Mouse (Mus musculus) lung, embryonic 15.5 days (tissue): Measurements from ENCODE around the gene Nmral1. TPM values are rescaled to one million over a fixed set of nuclear protein-coding genes. Genes with fewer than 3 reads are reported as not detected.

ENCODE experiments used
- ATAC-seq: fragments of 200-750 bp; cut with Nextera tagmentation; 2 replicates; pipeline ENCODE4 v1.8.0; 2017; ENCODE audit warnings: moderate number of reproducible peaks, borderline replicate concordance; ENCODE audit not compliant: low FRiP score, low TSS enrichment; ENCODE audit errors: extremely low read depth
- H3K27ac ChIP-seq: fragments of 300-500 bp; sonication (generic); 2 replicates; pipeline ENCODE4 v1.5.1; 2015; ENCODE audit warnings: moderate library complexity, mild to moderate bottlenecking, inconsistent platforms
- H3K27me3 ChIP-seq: fragments of 300-500 bp; sonication (generic); 2 replicates; pipeline ENCODE4 v1.6.1; 2015; ENCODE audit warnings: inconsistent platforms
- H3K36me3 ChIP-seq: fragments of 300-500 bp; sonication (generic); 2 replicates; pipeline ENCODE4 v1.6.1; 2015; ENCODE audit warnings: inconsistent platforms
- H3K4me1 ChIP-seq: fragments of 300-500 bp; sonication (generic); 2 replicates; pipeline ENCODE4 v1.6.1; 2015; ENCODE audit warnings: inconsistent platforms
- H3K4me2 ChIP-seq: fragments of 300-500 bp; sonication (generic); 2 replicates; pipeline ENCODE4 v1.6.1; 2015; ENCODE audit warnings: inconsistent platforms, mild to moderate bottlenecking, moderate library complexity
- H3K4me3 ChIP-seq: fragments of 300-500 bp; sonication (generic); 2 replicates; pipeline ENCODE4 v1.5.1; 2015; ENCODE audit warnings: mild to moderate bottlenecking, inconsistent platforms
- H3K9ac ChIP-seq: fragments of 300-500 bp; sonication (generic); 2 replicates; pipeline ENCODE4 v1.6.1; 2015; ENCODE audit warnings: inconsistent platforms
- H3K9me3 ChIP-seq: fragments of 300-500 bp; sonication (generic); 2 replicates; pipeline ENCODE4 v1.6.1; 2016; ENCODE audit warnings: inconsistent platforms
- WGBS: fragments of 180-500 bp; shearing (Covaris S2); methylation state at CpG from one replicate; pipeline ENCODE4 v1.1.7; 2015; 5-methylcytosine and 5-hydroxymethylcytosine counted together
- polyA plus RNA-seq: library from polyadenylated mRNA; unstranded; fragments of >200 nt; fragmentation: Nextera tagmentation; extraction: Ambion mirVana; gene quantifications from 2 replicates; pipeline ENCODE4 v1.2.1, GENCODE M21; 2015

The Nmral1 gene
- polyA plus RNA-seq, 1 experiment from 2014 or later, result 78.7 TPM

- Histone ChIP-seq H3K9me3 (no peaks in the 10 kb centered on the region), H3K36me3 (no peaks in the 10 kb centered on the region), H3K27ac (no peak overlapping the region), H3K27me3 (no peaks in the 10 kb centered on the region), H3K4me2 (no peak overlapping the region), H3K4me1 (no peaks in the 10 kb centered on the region), H3K9ac (no peak overlapping the region), H3K4me3 (no peak overlapping the region)
- ATAC-seq, result no peak
- WGBS, result 82% methylated on average over 2 of the region's 2 CpGs
Observed at GRCm38 (mm10) chr16:4736262-4736661, 17.1 kb upstream of the Nmral1 start.

GRCm38 (mm10) chr16:4730776-4731358 is 11.7 kb upstream of the Nmral1 start:
- 68% methylated on average over 3 of the region's 3 CpGs for WGBS

GRCm38 (mm10) chr16:4727963-4728362 is 8.8 kb upstream of the Nmral1 start:
- Histone ChIP-seq H3K9ac (peak overlapping the region; percentile 13; the same call in 1 of the 2 replicates), H3K27me3 (no peaks in the 10 kb centered on the region), H3K4me1 (peaks cover 14% of the 10 kb centered on the region), H3K9me3 (no peaks in the 10 kb centered on the region), H3K4me3 (peak overlapping the region; percentile 92; the same call in 1 of the 2 replicates), H3K4me2 (peak overlapping the region; percentile 65), H3K36me3 (no peaks in the 10 kb centered on the region), H3K27ac (no peak overlapping the region)
- 16% methylated on average over 1 of the region's 1 CpGs for WGBS
- no peak for ATAC-seq

More at GRCm38 (mm10) chr16:4730776-4731358, 11.7 kb upstream of the Nmral1 start:
- peaks cover 14% of the 10 kb centered on the region for H3K4me1 ChIP-seq
- no peaks in the 10 kb centered on the region for H3K36me3 ChIP-seq
- H3K27me3 ChIP-seq, result no peaks in the 10 kb centered on the region
- no peak overlapping the region for H3K9ac ChIP-seq
- H3K27ac ChIP-seq, result no peak overlapping the region
- no peak overlapping the region for H3K4me2 ChIP-seq
- ATAC-seq, result no peak
- H3K4me3 ChIP-seq, result no peak overlapping the region
- no peaks in the 10 kb centered on the region for H3K9me3 ChIP-seq

- Histone ChIP-seq H3K27me3 (no peaks in the 10 kb centered on the region), H3K4me3 (peak overlapping the region; percentile 92; the same call in 1 of the 2 replicates), H3K27ac (no peak overlapping the region), H3K4me1 (peaks cover 14% of the 10 kb centered on the region), H3K36me3 (no peaks in the 10 kb centered on the region), H3K9ac (peak overlapping the region; percentile 13; the same call in 1 of the 2 replicates), H3K9me3 (no peaks in the 10 kb centered on the region), H3K4me2 (peak overlapping the region; percentile 65)
- no peak for ATAC-seq
- 84% methylated on average over 1 of the region's 1 CpGs for WGBS
Observed at GRCm38 (mm10) chr16:4727526-4727925, 8.4 kb upstream of the Nmral1 start.

- Histone ChIP-seq H3K9me3 (no peaks in the 10 kb centered on the region), H3K4me1 (peaks cover 14% of the 10 kb centered on the region), H3K36me3 (no peaks in the 10 kb centered on the region), H3K9ac (peak overlapping the region; percentile 86), H3K27me3 (no peaks in the 10 kb centered on the region), H3K27ac (peak overlapping the region; percentile 82), H3K4me2 (peak overlapping the region; percentile 65), H3K4me3 (peak overlapping the region; percentile 92)
- ATAC-seq, result peak; percentile 67; the same call in 1 of the 2 replicates
- WGBS, result 1% methylated on average over 40 of the region's 40 CpGs
Observed at GRCm38 (mm10) chr16:4726528-4727128, 7.5 kb upstream of the Nmral1 start.

- WGBS, result 5% methylated on average over 34 of the region's 35 CpGs
- H3K4me2 ChIP-seq, result peak within 1 kb of the TSS; percentile 65
- H3K36me3 ChIP-seq, result no peaks in the 10 kb centered on the region
- H3K4me1 ChIP-seq, result peaks cover 14% of the 10 kb centered on the region
- H3K9me3 ChIP-seq, result no peaks in the 10 kb centered on the region
- peak within 1 kb of the TSS; percentile 82 for H3K27ac ChIP-seq
- no peaks in the 10 kb centered on the region for H3K27me3 ChIP-seq
- ATAC-seq, result peak; percentile 96
- H3K9ac ChIP-seq, result peak within 1 kb of the TSS; percentile 86
- peak within 1 kb of the TSS; percentile 92 for H3K4me3 ChIP-seq
Observed at GRCm38 (mm10) chr16:4725780-4726527, 6.8 kb upstream of the Nmral1 start, which contains the start of gene Hmox2. Gene Hmox2 (plus strand): TSS chr16:4726361.

GRCm38 (mm10) chr16:4725266-4725665 is 6.1 kb upstream of the Nmral1 start:
- Histone ChIP-seq H3K36me3 (no peaks in the 10 kb centered on the region), H3K9me3 (no peaks in the 10 kb centered on the region), H3K9ac (no peak overlapping the region), H3K4me1 (peaks cover 14% of the 10 kb centered on the region), H3K27ac (no peak overlapping the region), H3K4me3 (no peak overlapping the region), H3K4me2 (no peak overlapping the region), H3K27me3 (no peaks in the 10 kb centered on the region)
- no peak for ATAC-seq
- 68% methylated on average over 4 of the region's 4 CpGs for WGBS

- 46% methylated on average over 3 of the region's 3 CpGs for WGBS
- no peak overlapping the region for H3K9ac ChIP-seq
- H3K27me3 ChIP-seq, result no peaks in the 10 kb centered on the region
- no peak overlapping the region for H3K4me3 ChIP-seq
- ATAC-seq, result no peak
- no peaks in the 10 kb centered on the region for H3K36me3 ChIP-seq
- H3K27ac ChIP-seq, result peak overlapping the region; percentile 11; the same call in 1 of the 2 replicates
- peaks cover 16% of the 10 kb centered on the region for H3K4me1 ChIP-seq
- no peak overlapping the region for H3K4me2 ChIP-seq
- no peaks in the 10 kb centered on the region for H3K9me3 ChIP-seq
Observed at GRCm38 (mm10) chr16:4722915-4723209, 3.7 kb upstream of the Nmral1 start.

- H3K27me3 ChIP-seq, result no peaks in the 10 kb centered on the region
- whole genome bisulfite sequencing, result 49% methylated on average over 7 of the region's 7 CpGs
- no peak overlapping the region for H3K4me3 ChIP-seq
- H3K4me2 ChIP-seq, result no peak overlapping the region
- peak overlapping the region; percentile 11; the same call in 1 of the 2 replicates for H3K27ac ChIP-seq
- no peaks in the 10 kb centered on the region for H3K36me3 ChIP-seq
- H3K9me3 ChIP-seq, result no peaks in the 10 kb centered on the region
- no peak overlapping the region for H3K9ac ChIP-seq
- ATAC-seq, result no peak
- H3K4me1 ChIP-seq, result peaks cover 15% of the 10 kb centered on the region
Observed at GRCm38 (mm10) chr16:4722128-4722914, 3.2 kb upstream of the Nmral1 start.

- Histone ChIP-seq H3K27ac (no peak overlapping the region), H3K36me3 (peaks cover 21% of the 10 kb centered on the region), H3K9ac (no peak overlapping the region), H3K27me3 (no peaks in the 10 kb centered on the region), H3K4me2 (peak overlapping the region; percentile 79), H3K4me3 (peak overlapping the region; percentile 60), H3K9me3 (no peaks in the 10 kb centered on the region), H3K4me1 (peaks cover 10% of the 10 kb centered on the region)
- 54% methylated on average over 3 of the region's 3 CpGs for WGBS
- ATAC-seq, result no peak
Observed at GRCm38 (mm10) chr16:4717866-4718265, 1.3 kb downstream of the Nmral1 start.

- Histone ChIP-seq H3K4me1 (peaks cover 8% of the 10 kb centered on the region; the same call in 1 of the 2 replicates), H3K27ac (no peak overlapping the region), H3K4me2 (no peak overlapping the region), H3K27me3 (no peaks in the 10 kb centered on the region), H3K4me3 (no peak overlapping the region), H3K36me3 (peaks cover 45% of the 10 kb centered on the region), H3K9ac (no peak overlapping the region), H3K9me3 (no peaks in the 10 kb centered on the region)
- no peak for ATAC-seq
- 85% methylated on average over 17 of the region's 17 CpGs for WGBS
Observed at GRCm38 (mm10) chr16:4713861-4714710, 5.1 kb downstream of the Nmral1 start.
